Mouse (Mus musculus) megakaryocyte, embryonic 14.5 days (primary cell): ENCODE measurements around the gene Gm43720.

Experiments
- FLI1 ChIP-seq: IDR thresholded peaks from 2 replicates; pipeline ENCODE4 v1.6.1; 2012; ENCODE audit warnings: low read length, inconsistent platforms, mixed read lengths
- GATA1 ChIP-seq: IDR thresholded peaks from 3 replicates; pipeline ENCODE4 v1.6.1; 2012; ENCODE audit warnings: mixed read lengths, low read length, inconsistent platforms, borderline replicate concordance

- TF ChIP-seq FLI1 (no peak), GATA1 (no peak)
Observed at GRCm38 (mm10) chr5:138222111-138222510, 57.6 kb downstream of the Gm43720 start.
